Mouse (Mus musculus) layer of hippocampus, adult 8-10 months (tissue): ENCODE data around the gene Cwh43. TPM values are rescaled to one million over a fixed set of nuclear protein-coding genes. Genes with fewer than 3 reads are reported as not detected.

Experiments
- DNase-seq, 2 experiments: peaks; one replicate each; pipeline ENCODE4 v3.0.0; 2022; ENCODE audit warnings: low spot score in 2 of 2
- total RNA-seq, 4 experiments: library from RNA; stranded (reverse); gene quantifications; 2 replicates each; pipeline ENCODE4 v1.2.4; 2022

Cwh43 gene
- total RNA-seq, 4 experiments from 2014 or later: 1.2 to 2.3 (median 1.3) TPM

- DNase-seq: no peak
Observed at GRCm38 (mm10) chr5:73399768-73400526, 5.9 kb upstream of the Cwh43 start.

GRCm38 (mm10) chr5:73401341-73401740 lies 4.5 kb upstream of the Cwh43 start:
- DNase-seq: no peak

- no peak for DNase-seq
Observed at GRCm38 (mm10) chr5:73402911-73403310, 3.0 kb upstream of the Cwh43 start.

DNA sequence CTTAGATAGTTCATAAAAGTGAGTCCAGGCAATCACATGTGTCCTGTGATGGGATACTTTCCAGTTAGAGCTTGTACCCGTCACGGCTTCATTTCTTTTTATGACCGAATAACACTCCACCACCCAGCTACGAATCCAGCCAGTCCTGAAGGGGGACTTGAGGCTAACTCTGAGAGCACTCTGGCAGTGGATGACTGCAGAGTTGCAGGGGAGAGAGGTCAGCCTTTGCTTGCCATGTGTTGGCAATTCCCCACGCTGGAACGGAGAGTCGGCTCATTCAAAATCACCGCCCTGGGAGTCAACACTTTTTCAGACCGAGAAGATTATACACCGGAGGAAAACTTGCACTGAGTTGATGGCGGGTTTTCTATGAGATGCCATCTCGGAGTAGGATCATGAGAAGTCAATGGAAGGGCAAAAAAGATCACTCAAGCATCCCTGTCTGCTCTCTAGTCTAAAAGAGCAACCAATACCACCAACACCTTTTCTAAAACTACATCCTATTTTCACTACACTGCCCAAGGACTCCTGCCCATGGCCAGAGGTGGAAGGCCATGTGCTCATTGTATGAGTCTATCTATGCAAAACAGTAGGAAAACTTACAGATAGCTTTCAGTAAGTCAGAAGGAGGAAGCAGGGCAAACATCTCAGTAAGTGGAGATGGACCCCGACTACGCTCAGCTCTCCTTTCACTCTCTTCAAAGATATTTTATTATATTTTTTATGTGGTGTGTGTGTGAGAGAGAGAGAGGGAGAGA lies 2.4 kb upstream of the Cwh43 start:
- no peak for DNase-seq

DNA sequence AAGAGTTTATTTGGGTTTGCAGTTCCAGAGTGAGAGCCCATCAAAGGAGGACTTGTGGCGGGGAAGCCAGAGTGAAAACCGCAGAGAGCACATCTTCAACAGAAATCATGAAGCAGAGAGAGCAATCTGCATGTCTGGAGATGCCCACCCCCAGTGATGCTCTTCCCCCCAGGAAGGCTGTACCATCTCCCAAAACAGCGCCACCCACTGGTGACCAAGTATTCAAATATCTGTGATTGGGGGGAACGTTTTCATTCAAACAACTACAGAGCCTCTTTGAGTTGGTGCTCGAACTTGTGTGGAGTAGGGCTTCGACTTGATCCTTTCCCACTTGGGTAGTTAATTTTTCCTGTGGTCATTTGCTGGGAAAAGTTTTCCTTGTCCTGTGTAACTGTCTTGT lies 1.1 kb upstream of the Cwh43 start:
- DNase-seq: no peak

DNA sequence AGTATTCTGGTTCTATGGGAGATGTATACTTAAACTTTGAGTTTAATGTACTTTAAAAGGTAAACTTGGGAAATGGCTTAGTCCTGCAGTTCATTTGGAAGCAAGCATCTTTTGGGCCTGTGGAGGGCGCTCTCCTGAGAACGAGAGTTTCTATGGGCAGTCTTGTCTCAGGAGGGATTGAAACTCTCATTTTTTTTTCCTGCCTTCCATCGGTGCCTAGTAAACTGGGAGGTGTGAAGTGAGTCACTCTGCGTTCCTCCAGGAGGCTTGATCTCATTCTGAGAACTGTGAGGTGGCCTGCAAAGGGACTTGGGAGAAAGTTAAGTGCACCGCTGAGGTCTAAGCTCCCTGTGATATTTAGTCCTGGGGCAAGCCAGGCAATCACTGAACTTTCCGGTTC lies 986 bp downstream of the Cwh43 start:
- no peak for DNase-seq

DNA sequence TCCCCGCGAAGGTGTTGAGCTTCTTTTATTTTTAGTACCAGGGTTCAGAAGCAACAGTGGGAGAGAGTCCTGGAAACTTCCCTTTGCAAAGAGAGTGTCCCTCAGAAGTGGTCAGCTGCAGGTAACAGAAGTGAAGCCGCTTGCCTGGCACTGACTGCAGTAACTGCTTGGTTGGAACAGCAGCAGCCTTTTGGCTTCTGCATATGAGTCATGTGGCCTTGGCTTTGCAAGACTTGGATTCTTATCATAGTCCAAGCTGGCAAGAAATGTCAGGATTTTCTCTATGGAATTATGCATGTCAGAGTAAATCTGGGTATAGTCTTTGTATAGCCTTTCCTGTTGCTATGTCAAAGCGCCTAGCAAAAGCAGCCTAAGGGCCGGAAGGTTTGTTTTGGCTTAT lies 4.1 kb downstream of the Cwh43 start:
- no peak for DNase-seq

GRCm38 (mm10) chr5:73411771-73412170 lies 5.9 kb downstream of the Cwh43 start:
- DNase-seq: no peak

DNA sequence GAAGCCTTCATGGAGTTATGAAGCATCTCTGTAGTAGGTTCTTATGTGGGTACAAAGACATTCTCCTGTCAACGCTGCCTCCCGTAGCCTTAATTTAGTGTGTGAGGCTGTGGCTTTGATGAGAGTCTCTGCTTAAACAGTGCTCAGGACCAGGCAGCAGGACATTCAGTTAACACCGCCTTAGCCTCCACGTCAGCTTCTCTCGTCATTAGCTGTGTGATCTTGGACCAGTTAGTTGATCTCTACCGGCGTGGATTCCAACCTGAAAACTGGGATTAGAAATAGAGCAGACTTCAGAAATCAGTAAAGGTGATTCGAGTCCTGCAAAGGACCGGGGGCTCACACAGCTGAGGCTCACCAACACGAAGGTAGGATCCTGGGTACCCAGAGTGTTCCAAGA lies 8.3 kb downstream of the Cwh43 start:
- no peak for DNase-seq

- no peak for DNase-seq
Observed at GRCm38 (mm10) chr5:73419045-73419695, 13.3 kb downstream of the Cwh43 start.

DNA sequence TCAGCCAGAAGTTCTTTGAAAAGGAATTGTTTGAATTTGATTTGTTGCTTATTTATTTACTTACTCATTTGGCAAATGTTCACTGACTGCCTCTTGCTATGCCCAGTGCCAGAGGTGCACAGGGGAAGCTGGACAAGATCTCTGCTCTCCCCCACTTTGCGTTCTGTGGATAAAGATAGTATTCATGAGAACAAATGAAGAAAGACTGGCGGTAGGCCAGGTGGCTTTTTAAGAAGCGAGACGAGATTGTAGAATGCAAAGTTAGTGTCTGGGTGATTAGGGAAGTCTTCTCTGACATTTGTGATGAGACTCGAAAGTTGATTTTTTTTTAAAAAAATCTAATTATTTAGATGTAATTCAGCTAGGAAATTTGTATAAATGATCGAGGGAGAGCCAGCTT lies 20.9 kb downstream of the Cwh43 start:
- no peak for DNase-seq

- peak; percentile 72 to 89 for DNase-seq
Observed at GRCm38 (mm10) chr5:73431581-73431980, 25.7 kb downstream of the Cwh43 start.

GRCm38 (mm10) chr5:73432805-73433204 lies 26.9 kb downstream of the Cwh43 start:
- DNase-seq: no peak

DNA sequence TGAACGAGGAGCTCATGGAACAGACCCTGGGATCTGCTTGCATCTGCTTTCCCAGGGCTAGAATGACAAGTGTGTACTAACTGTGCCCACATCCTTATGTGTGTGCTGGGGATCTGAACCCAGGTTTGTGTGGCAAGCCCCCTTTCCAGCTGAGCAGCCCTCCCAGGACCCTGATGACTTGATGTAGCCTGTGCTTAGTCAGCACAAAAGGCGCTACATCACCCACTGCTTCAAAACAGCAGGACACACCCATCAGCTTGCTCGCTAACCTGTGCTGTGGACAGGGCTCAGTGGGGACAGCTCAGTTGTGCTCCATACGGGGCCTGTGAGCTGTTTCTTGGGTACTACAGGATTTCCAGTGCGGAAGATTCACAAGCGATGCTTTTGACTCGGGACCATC lies 28.9 kb downstream of the Cwh43 start:
- DNase-seq: no peak

GRCm38 (mm10) chr5:73442176-73442575 lies 36.3 kb downstream of the Cwh43 start:
- no peak for DNase-seq

DNA sequence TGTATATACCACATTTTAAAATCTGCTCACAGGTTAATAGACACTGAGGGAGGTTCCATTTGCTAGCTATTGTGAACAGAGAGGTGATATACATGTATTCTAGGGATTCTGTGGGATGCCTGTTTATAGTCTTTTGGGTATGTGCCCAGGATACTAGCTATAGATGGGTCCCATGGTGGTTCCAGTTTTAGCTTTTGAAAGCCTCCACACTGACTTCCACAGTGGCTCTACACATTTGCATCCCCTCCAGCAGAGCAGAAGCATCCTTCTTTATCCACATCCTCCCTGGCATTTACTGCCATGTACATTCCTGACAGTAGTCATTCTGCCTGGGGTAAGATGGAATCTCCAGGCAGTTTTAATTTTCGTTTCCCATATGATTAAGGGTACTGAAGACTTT lies 44.4 kb downstream of the Cwh43 start:
- DNase-seq: no peak

GRCm38 (mm10) chr5:73454502-73455306 lies 48.8 kb downstream of the Cwh43 start:
- no peak for DNase-seq

DNA sequence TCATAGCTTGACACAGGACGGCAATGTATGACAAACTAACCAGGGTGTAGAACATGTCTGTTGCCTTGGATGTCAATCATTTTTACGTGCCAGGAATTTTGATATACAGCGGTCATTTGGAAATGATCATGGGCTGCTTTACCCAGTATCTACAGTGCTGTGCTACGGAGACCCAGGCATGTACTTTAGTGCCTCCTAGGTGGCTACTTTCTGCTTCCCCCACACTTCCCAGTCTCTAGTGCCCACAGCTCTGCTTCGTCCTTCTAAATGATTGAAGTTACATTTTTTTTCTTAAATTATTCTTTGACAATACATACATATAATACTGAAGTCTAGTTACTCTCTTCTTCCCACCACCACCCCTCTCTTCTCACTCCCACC lies 49.4 kb downstream of the Cwh43 start:
- no peak for DNase-seq

- DNase-seq: no peak
Observed at GRCm38 (mm10) chr5:73468462-73469433, 62.9 kb downstream of the Cwh43 start.
